Mouse (Mus musculus) fat pad, adult 2 months (tissue): ENCODE data around the gene Tnks2.
"Not testable (repeated sequence)": the region's sequence is repeated elsewhere in the genome, so short reads cannot be mapped to it uniquely, and the experiment has no call there.

Source experiments
- DNase-seq: peaks from one replicate; pipeline ENCODE4 v3.0.0-alpha.2; 2011; ENCODE audit warnings: low read depth, low spot score; ENCODE audit errors: extremely low read depth

Tnks2 gene

DNA sequence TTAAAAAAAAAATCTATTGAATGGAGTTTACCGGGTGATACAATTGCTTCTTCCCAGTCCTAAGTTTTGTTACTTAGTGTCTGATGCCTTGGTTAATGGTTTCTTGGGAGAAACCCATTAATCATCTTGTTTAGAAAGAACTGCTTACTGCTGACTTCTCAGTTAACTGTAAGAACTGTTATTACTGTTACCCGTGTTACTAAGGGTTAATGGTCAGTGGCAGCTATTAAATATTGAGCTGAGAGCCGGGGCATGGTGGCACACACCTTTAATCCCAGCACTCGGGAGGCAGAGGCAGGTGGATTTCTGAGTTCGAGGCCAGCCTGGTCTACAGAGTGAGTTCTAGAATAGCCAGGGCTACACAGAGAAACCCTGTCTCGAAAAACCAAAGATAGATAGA is 12.7 kb upstream of the Tnks2 start:
- DNase-seq: not testable (repeated sequence)

DNA sequence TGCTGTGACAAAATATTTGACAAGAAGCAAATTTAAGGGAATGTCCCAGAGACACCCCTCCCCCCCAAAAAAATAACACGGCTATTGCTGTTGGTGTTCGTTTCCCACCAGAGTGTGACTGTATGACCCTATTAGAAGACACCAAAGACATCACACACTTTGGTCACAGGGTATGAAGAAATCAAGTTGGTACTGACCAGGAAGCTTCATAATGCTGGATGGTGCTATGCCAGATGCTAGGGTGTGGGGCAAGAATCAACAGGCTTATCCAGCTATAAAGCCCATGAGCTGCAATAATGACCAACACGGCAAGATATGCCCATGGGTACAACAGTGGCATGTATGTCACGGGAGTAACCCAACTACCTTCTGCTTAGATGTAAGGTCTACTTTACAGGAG is 11.3 kb upstream of the Tnks2 start:
- no peak for DNase-seq

DNA sequence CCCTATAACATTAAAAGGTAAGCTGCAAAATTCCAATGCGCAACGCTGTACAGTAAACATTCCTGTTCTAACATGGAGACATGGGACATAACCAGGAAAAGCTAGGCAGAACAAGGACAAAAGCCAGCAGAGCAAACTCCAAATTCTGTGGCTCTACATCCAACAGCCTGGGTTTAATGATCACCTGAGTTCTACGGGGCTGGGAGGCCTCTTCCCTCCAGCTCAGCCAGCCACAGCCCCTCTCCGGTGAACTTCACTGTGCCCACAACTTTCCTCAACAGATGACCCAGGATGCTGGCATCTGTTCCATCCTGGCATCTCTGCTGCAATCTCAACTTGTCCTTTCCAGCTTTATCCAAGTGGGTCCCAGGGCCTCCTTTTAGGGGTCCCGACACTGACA is 6.4 kb upstream of the Tnks2 start:
- no peak for DNase-seq

DNA sequence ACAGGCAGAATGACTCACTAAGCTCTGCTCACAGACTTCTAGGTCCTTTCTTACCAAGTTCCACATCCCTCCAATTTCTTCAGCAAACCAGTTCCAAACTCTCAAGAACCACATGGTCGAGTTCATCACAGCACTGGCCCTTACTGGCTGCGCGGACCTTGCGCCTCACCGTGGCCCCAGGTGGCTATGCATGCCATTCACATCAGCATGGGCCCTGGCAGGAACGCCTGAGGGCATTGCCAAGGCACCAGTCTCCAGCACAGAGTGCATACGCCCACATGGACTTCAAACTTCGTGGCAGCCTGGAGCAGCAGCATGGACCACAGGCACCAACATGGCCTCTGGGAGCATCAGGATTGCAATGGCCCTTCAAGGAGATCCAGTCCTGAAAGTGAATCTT is 5.7 kb upstream of the Tnks2 start:
- no peak for DNase-seq

DNA sequence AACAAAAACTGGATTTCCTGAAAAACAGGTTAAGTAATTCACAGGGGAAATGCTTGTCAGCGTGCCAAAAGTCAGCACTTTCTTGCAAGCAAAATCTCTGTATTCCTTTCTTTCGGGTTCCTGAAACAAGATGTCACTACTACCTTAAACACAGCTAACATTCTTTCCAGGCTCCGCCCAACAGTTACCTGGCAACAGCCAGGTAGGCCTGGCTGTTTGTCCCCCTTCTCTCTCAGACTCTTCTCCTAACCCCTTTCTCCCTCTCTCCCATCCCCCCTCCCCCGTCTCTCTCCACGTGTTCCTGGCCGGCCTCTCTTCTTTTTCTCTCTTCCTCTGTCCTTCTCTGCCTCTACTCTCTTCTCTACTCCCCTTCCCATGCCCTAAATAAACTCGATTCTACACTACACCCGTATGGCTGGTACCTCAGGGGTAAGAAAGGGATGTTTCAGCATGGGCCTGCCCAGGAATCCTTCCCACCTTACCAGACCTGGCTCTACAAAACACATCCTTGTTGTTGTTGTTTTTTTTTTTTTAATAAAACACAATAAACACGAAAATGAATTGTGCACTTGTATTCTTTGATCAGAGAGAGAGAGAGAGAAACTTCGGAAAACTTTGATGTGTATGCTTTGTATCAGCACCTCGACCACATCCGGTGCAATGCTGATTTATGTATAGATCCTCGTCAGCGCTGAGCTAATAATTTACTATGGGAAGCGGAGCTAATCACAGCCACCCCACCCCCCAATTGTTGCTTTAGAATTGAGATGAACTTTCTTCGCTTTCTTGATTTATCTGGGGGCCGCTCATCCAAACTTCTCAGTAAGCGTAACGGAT is 863 bp upstream of the Tnks2 start:
- peak; percentile 31 for DNase-seq

DNA sequence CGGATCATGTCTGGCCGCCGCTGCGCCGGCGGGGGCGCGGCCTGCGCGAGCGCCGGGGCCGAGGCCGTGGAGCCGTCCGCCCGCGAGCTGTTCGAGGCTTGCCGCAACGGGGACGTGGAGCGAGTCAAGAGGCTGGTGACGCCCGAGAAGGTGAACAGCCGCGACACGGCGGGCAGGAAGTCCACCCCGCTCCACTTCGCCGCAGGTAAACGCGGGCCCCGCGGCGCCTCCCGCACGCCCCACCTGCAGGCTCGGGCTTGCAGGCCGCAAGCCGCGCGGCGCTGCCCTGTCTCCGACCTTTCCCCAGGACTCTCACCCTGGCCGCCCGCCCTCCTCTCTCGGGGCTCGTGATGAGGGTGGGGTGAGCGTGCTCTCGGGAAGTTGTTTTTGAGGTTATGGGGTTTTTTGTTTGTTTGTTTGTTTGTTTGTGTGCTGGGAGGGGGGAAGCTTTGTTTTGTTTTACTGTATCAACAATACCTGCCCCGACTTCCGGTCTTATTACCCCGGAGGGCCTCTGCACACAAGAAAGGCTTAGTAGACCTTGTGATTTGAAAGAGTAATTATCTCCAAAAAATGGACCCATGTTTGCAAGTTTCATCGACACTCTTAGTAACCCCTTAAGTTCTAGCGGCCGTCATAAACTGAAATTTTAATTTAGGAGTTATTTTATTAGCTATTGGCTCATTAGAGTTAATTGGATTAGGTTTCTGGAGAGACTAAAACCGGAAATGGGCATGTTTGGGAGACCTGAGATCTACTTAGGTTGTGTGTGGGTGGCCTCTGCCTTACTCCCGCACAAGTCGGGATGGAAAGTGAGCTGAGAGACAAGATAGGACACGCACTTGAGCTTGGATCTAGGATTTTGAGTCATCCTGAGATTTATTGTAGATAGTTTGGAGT is 750 bp downstream of the Tnks2 start:
- peak; percentile 73 for DNase-seq

DNA sequence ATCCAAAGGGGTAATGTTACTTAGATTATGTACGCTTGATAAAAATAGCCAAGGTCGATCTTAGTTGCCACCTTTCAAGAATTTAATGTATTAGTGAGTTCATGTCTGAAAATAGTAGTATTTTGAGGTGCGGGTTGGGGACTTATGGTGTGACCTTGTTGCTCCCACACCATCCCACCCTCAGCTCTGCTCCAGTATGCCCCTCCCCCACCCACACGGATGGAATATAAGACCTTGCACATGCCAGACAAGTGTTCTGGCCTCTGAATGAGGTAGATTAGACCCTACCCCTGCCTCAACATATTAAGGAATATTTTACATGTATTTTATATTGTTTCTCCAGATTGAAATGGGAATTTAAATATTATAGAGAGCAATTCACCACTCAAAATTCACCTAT is 2.0 kb downstream of the Tnks2 start:
- no peak for DNase-seq

DNA sequence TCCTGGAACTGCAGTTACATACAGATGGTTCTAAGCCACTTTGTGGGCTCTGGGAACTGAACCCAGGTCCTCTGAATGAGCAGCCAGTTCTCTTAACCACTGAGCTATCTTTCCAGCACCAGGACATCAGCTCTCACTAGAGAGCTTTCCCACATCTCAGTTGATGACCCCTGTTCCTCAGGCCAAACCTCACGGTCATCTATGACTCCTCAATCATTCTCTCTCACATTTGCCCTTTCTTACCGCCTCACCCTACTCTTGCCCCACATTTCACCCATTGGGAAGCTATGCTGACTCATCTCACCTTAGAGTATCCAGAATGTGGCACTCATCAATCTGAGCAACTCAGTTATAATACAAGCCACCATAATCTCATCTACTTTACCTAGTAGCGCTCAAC is 6.3 kb downstream of the Tnks2 start:
- no peak for DNase-seq

DNA sequence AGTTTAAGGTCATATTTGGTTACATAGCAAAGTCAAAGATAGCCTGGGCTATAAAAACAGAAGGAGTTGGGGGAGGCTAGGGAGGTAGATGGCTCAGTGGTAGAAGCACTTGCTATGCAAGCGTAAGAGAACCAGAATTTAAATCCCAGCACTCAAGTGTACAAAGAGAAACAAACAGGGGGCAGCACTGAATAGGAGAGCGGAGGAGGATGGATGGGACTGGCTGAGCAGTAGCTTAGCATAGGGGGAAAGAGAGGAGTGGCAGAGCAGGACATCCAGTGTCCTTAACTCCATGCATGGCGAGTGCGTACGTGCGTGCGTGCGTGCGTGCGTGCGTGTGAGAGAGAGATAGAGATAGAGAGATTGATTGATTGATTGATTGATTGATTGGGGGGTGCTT is 9.8 kb downstream of the Tnks2 start:
- no peak for DNase-seq

DNA sequence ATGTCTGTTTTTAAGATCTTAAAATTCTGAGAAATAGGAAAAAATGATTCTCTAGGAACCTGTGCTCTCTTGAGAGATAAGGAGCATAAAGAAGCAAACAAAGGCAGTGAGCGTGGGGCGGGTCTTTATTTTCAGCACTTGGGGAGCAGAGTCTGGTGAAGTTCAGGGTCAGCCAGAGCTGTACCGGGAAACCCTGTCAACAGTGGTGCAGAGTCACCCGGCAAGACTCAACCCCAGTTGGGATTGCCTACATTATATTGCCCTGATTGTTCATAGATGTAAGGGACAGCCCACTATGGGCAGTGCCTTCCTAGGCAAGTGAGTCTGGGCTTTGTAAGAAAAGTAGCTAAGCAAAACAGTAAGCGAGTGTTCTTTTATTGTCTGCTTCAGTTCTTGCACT is 11.9 kb downstream of the Tnks2 start:
- no peak for DNase-seq

DNA sequence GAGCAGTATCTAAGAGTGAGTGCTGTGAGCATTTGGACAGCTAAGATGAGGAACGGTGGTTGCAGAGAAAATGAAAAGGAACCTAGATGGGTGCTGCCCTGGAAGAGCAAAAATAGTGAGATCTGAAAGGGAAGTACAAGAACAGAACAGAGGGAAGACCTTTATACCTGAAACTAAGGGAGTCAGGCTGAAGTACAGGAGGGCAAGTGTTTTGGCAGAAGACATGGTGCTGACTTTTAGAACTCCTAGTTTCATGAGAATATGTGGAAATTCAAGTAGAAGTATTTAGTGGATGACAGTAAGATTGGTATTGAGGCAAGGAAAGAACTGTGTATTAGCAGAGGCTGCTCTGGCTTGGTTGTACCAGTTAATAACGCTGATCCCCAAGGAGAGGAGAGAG is 19.8 kb downstream of the Tnks2 start:
- no peak for DNase-seq

DNA sequence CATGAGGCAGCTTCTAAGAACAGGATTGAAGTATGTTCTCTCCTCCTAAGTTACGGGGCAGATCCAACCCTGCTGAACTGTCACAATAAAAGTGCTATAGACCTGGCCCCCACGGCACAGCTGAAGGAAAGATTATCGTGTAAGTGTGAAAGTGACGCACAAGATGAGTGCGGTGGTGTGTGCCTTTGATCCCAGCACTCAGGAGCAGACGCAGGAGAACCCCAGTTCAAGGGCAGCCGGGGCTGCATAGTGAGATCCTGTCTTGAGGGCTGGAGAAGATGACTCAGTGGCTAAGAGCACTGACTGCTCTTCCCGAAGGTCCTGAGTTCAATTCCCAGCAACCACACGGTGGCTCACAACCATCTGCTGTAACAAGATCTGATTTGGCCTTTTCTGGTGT is 23.8 kb downstream of the Tnks2 start:
- no peak for DNase-seq

DNA sequence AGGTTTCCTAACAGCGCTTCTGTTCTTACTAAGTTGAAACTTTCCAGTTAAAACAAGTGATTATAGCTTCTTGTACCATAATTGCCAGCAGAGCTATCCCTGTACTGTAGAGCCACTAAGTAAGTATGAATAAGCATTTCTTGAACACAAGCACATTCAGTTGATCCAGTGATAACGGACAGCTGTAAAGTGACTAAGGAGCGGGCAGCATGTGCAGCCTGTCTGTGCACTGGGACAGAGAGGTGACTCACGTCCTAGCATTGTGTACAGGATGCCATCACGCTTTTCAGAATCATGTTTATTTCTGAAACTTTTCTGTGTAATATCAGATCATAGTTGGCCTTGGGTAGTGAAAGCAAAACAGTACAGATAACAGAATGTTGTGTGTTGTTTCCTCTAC is 26.4 kb downstream of the Tnks2 start:
- DNase-seq: no peak

DNA sequence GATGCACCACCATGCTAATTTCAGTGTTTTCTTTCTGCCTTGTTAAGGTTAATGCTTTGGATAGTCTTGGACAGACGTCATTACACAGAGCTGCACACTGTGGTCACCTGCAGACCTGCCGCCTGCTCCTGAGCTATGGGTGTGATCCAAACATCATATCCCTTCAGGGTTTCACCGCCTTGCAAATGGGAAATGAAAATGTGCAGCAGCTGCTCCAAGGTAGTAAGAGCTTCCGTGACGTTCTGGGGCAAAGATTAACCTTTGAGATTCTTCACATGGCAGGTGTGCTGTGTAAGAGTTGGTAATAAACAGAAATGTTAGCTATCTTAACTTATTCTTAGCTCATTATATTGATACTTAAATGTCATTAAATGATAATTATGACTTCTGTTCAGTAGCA is 31.9 kb downstream of the Tnks2 start:
- no peak for DNase-seq

DNA sequence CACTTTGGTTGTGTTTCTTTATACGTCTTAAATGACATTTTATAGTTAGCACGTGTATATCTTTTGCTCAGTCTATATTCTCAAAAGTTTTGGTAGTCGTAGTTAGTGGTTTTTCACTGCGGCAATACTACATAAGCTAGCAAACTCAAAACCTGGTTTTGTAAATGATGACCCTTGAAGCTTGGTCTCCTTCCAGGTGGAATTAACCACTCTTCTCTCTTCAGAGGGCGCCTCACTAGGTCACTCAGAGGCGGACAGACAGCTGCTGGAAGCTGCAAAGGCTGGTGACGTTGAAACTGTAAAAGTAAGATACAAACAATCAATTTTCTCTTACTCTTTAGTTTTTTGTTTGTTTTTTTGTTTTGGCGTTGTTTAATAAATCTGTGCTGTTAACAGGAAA is 33.4 kb downstream of the Tnks2 start:
- DNase-seq: no peak

DNA sequence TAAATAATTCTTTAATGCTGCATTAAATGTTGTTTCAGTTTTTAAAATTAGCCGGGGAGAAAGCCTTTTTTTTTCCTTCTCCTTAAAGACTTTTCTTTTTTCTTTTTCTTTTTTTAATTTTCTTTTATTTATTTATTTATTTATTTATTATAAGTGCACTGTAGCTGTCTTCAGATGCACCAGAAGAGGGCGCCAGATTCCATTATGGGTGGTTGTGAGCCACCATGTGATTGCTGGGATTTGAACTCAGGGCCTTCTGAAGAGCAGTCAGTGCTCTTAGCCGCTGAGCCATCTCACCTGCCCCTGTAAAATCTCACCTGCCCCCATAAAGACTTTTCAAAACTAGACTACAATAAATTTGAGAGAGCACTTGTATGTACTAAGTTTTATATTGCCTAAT is 34.6 kb downstream of the Tnks2 start:
- DNase-seq: not testable (repeated sequence)

DNA sequence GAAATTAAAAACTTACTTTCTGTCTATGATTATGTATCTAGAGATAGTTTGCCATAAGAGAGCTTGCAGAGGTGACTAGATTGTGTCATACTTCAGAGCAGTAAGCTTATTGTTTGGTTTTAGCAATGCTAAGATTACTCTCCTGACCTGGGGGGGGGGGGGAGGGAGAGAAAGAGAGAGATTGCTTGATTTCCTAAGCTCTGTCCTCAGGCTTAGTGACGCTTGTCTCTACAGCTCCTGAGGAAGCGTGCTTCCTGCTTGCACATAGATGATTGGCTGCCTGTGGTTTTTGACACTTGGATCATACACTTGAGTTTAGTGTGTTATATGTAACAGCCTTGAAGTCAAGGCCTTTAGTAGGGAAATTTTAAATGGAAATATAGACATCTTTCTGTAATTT is 40.6 kb downstream of the Tnks2 start:
- peak; percentile 63 for DNase-seq

DNA sequence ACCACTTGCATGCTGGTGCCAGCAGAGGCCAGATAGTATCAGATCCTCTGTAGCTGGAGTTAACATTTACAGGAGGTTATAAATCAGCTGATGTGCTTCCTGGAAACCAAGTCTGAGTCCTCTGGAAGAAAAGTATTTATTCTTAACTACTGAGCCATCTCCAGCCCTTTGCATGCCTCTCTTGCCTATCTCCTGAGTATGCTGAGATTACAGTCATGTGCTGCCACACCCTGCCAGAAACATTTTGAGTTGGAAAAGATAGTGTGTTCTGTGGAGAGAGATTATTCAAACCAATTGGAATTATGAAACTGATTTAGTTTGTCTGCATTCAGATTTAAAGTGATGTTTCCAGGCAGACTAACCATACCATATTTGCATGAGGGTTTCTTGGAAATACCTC is 43.3 kb downstream of the Tnks2 start:
- no peak for DNase-seq

DNA sequence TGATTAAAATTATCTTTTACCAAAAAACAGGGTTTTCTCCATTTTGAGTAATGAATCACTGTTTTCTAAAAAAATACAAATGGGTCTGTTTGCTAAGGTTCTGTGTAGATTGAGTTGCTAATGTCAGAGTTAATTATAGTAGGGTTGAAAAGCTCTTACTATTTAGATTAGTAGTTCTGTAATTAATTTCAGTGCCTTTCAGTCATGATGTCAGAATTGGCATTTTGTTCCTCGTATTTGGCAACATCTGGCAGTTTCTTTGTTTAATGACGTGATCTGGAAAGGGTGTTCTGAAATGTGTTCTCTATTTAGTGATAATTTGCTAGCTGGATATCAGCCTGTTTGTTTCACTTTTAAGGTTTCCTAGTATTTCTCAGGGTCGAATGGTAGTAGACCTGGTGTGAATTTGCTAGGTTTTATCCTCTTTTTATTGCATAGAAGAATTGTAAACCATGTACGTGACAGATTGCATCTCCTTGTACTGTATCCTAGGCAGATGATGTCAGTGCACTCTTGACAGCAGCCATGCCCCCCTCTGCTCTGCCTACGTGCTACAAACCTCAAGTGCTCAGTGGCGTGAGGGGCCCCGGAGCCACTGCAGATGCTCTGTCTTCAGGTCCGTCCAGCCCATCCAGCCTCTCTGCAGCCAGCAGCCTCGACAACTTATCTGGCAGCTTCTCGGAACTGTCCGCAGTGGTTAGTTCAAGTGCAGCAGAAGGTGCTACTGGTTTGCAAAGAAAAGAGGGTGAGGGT is 44.9 kb downstream of the Tnks2 start:
- no peak for DNase-seq

DNA sequence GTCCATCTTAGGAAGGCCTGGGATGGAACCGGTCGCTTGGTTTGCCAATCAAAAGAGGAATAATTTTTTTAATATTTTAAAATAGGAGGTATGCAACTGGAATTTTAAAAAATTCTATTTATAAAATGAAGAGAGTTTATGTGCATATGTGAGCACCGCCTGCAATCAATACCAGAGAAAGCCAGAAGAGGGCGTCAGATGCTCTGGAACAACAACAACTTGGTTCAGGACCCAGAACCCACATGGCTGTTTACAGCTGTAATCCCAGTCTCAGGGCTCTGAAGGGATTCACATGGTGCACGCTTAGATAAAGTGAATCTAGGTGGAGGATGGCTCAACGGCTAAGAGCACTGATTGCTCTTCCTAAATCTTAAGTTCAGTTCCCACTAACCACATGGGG is 49.1 kb downstream of the Tnks2 start:
- DNase-seq: no peak

DNA sequence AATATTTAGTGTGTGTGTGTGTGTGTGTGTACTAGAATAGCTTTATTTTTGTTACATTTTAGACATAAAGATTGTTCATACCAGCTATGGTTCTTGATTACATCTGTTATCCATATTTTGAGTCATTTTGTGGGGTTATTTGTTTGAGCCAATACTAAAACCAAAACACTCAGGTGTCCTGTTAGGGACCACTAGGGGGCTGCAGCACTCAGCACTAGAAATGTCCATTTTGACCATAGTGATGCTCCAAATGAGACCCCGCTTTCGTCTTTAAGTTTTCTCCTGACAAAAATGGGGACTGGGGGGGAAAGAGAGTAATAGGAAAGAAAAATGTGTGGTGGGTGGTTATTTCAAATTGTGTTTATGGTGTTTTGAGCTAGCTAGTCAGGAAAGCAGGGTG is 52.3 kb downstream of the Tnks2 start:
- no peak for DNase-seq

DNA sequence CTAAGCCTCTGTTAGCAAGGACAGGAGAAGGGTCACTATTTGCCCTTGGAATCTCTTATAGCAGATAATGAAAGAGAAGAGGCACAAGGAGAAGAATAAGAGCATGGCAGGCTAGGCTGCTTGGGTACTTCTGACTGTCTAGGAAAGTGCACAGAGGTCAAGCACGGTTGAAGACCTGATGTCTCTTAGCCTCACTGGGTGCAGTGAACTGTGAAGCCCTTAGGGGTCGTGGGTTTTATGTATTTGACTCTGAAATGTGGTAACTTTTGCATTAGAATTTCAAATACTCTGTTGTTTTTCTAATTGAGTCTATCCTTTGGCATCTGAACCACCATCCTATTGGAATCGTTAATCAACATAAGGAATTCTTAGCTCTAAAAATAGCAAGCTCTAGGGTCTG is 53.7 kb downstream of the Tnks2 start:
- DNase-seq: no peak
